Mouse (Mus musculus): ENCODE data around the gene Ttc24.
A peak's percentile ranks its signal among the peaks of the same experiment; 100 is the strongest.

Ttc24 gene

DNA sequence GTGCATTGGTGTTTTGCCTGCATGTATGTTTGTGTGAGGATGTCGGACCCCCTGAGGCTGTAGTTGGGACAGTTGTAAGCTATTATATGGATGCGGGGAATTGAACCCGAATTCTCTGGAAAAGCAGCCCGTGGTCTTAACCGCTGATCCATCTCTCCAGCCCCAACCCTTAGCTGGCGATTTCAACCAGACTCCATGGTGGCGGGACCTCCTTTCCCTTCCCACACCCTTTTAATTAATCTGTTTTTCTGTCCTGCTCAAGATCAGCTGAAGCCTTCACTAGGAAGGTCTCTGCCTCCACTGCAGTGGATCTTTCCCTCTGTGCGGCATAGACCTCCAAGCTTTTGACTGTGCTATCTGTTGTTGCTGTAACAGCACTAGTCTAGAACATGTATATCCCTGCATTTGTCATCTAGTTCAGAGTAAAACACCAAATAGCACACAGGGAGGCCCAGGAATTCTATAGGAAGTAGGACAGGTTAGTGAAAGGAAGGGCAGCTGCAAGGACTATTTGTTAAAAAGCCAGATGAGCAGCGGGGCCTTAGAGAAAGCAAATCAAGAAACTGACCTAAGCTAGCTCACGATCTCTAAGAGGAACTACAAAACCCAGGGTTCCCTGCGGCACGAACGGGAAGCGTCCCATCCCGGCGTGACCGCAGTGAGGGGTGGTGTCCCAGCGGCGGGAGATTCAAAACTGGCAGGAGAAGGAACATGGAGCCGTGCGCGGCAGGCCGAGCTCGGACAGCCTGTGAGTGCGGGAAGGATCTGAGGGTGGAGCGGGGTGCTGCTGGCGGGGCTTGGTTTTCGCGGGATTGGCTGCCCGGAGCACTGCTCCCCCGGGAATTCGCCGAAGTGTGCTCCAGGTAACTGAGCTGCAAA is 3.5 kb upstream of the Ttc24 start, which contains the start of gene Iqgap3:
TSS of gene Iqgap3 (plus strand) at position 627 of the 879 bp plus-strand sequence.
- peak; percentile 89 to 94 for DNase-seq (ENCODE audit: inconsistent age in 2 of 2, low spot score in 1 of 2)

DNA sequence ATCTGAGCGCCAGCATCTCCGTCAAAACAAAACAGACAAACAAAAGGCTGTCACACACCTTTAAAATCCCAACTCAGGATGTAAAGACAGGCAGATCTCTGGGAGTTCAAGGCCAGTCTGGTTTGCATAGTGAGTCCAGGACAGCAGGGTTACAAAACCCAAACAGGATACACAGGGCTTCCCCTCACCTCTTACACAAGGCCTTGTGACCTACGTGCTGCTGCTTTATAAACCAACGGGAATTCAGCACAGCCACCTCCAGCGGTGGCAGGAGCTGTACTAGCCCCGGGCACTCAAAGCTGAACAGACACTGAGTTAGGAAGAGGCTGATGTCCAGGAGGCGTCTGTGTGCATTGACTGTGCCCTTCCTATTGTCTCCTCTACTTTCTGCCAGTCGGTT is 663 bp downstream of the Ttc24 start:
- DNase-seq (ENCODE audit: inconsistent age in 2 of 2, low spot score in 1 of 2): no peak

DNA sequence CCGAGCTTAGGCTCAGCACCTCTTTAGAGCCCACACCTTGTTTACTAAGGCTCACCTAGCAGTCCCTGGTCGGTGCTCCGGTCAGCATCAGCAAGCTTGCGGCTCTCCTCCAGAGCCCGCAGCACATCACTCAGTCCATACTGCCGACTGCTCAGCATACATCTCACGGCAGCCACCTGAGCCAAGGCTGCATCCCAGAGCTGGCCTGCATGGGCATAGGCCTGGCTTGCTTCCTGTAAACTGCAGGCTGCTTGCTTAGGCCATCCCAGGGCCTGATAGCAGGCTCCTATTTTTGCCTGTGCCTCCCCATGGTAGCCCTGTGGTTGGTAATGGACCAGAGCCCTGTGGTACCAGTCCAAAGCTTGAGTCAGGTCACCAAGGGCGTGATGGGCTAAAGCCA is 3.3 kb downstream of the Ttc24 start:
- no peak for DNase-seq (ENCODE audit: inconsistent age in 2 of 2, low spot score in 1 of 2)

DNA sequence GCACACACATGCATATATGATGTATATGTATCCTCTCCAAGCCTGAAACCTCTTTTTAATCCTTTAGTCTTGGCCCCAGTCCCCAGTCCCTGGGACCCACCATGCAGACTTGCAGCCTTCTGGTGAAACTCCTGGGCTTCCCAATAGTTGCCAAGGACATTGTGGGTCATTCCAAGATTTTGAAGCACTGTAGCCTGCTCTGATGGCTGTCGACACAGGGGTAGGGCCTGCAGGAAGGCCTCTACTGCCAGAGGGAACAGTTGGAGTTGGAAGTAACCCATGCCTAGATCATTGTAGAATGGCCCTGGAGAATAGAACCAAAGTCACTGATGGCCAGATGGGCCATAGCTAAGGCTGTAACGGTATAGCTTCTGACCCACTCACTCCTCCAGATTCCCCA is 3.8 kb downstream of the Ttc24 start:
- DNase-seq (ENCODE audit: inconsistent age in 2 of 2, low spot score in 1 of 2): no peak

DNA sequence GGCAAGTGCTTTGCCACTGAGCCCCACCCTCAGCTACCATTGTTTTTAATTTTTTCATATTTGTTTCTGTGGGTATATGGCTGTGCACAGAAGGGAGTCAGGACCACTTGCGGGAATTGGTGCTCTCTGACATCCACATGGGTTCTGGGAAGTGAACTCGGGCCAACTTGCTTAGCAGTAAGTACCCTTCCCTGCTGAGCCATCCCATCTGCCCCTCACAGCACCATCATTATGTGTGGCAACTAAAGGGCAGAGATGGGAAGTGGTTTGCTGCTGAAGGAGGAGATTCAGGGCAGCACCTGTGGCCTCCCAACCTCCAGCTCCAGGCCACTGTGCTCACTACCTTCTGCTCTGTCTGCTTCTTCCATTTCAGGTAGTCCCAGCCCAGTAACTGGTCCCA is 4.5 kb downstream of the Ttc24 start:
- DNase-seq (ENCODE audit: inconsistent age in 2 of 2, low spot score in 1 of 2): no peak

DNA sequence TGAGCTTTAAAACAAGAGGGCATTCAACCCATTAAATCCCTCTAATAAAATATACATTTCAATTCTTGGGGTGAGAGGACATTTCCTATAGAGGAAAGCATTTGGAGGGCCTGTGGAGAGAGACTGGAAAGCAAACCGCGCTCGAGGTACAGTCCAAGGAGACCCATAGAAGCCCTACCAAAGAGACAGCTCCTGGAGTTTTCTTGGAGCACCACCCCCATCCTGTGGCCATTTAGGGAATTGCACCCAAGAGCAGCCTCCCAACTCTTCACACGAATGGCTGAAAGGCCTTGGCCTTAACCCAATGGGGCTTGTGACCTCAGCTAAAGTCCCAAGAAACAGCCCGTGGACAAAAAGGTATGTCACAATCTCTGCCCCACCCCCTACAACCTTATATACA is 6.3 kb downstream of the Ttc24 start:
- peak; percentile 83 to 96 for DNase-seq (ENCODE audit: inconsistent age in 2 of 2, low spot score in 1 of 2)

DNA sequence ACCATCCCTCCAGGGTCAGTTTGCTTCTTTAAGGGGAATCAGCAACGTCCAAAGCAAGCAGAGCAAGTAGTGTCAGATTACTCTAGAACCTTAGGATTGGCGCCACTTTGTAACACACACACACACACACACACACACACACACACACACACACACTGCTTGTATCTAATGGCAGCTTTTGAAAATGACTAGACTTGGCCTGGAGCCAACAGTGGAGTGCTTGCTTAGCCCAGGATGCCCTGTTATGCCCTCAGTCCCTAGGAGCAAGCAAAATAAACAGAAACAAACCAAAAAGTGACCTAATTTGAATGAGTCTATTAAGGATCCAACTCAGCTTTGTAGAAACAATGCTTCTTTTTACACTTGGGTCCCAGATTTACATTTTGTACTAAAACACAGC is 9.7 kb downstream of the Ttc24 start:
- DNase-seq (ENCODE audit: inconsistent age in 2 of 2, low spot score in 1 of 2): no peak

DNA sequence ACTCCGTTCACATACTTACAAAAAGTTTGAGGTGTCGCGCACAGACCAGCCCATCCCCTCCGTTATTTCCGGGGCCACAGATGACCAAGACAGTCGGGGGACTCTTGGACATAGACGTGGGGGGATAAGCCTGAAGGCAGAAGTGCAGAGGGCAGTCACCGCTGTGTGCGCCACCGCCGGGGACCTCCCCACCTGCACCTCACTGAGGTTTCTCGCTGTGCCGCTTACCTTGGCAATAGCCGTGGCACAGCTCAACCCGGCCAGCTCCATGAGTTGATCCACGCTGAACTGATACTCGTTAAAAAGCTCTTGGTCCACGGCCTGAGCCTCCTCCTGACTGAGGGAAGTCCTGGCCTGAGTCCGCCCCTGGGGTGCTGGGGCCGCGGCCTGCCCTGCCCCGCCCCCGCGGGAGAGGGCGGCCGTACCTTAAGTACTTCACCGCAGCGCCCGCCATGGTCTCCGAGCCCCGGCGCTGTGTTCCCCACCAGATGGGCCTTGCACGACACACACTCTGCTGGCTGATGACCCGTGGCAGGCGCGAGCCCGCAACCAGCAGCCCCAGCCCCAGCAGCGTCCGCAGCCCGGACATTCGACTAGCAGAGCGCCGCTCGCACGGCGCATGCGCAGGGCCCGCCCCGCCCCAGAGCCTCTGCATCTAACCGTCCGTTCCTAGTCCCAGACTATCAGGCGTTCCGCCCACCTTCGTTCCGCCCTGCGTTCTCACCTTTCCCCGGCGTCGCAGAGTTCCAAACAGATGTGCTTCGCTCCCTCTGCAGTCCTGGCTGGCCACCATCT is 20.0 kb downstream of the Ttc24 start, which contains the start of gene Naxe:
TSS of gene Naxe (minus strand) at position 594 of the 795 bp plus-strand sequence.
- DNase-seq (ENCODE audit: inconsistent age in 2 of 2, low spot score in 1 of 2): peak; percentile 91 to 96

DNA sequence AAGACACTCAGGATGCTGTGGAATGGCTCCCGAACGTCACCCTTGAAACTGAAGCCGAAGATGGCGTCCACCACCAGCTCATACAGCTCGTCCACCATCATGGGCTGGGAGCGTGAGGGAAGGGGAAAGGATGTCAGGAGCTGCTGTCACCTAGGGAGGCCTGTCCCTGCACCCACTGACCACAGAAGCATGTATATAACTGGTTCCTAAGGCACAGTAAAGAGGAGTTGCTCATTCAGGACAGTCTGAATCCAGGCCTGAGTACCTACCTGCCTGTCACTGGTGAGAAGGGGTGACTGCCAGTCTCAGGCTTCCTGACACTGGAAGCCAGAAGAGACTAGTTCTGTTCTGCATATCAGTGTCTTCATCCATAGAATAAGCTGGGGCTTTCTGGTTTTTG is 21.1 kb downstream of the Ttc24 start:
- no peak for DNase-seq (ENCODE audit: inconsistent age in 2 of 2, low spot score in 1 of 2)

DNA sequence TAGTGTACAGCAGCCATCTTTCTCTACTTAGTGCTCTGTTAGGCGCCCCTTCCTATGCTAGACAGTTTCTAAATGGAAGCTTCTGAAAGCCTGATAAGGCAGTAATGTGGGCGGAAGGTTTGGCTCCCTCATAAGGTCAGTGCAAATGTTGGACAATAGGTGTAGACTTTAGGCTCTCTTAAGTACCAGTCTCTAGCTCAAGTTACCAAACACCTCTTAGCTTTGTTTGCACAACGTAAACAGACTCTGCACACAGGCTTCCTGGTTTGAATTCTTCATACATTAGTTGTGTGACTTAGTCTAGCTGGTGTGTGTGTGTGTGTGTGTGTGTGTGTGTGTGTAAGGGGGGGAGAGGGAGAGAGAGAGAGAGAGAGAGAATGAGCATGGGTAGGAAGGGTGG is 28.6 kb downstream of the Ttc24 start:
- DNase-seq (ENCODE audit: inconsistent age in 2 of 2, low spot score in 1 of 2): no peak

DNA sequence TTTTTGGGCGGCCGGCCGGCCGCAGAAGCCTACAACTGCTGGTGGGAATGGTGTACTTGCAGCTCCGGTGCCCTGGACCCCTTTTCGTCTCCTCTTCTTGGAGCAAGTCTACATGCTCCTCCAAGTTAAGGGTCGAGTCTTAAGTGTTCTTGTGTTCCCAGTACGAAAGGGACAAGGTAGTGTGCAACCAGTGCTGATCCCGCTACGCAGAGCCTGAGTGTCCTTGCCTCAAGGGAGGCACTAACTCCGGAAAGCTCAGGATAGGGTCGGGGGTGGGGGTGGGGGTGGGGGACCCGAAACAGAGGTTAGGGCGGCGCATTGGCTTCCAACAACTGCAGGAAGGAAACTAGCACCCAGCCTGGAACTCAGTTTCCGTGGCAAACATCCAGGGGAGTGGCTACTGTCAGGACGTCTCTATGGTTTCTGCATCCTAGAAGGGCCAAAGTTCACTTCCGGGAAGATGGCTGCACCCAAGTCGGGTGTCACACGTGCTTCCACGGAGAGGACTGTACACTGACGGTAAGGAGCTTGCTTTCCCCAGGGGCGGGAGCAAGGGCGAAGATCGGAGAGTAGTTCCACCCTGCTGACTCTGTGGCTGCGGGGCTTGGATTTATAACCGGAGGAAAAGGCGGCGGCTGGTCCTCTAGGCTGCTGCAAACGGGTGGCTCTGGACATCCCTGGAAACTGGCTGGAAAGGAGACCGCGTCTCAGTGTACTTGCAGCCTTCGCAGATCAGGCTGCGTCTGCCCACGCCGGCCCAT is 35.3 kb downstream of the Ttc24 start, which contains the start of gene Gpatch4:
TSS of gene Gpatch4 (plus strand) at position 448 of the 761 bp plus-strand sequence.
- peak; percentile 87 to 97 for DNase-seq (ENCODE audit: inconsistent age in 2 of 2, low spot score in 1 of 2)

DNA sequence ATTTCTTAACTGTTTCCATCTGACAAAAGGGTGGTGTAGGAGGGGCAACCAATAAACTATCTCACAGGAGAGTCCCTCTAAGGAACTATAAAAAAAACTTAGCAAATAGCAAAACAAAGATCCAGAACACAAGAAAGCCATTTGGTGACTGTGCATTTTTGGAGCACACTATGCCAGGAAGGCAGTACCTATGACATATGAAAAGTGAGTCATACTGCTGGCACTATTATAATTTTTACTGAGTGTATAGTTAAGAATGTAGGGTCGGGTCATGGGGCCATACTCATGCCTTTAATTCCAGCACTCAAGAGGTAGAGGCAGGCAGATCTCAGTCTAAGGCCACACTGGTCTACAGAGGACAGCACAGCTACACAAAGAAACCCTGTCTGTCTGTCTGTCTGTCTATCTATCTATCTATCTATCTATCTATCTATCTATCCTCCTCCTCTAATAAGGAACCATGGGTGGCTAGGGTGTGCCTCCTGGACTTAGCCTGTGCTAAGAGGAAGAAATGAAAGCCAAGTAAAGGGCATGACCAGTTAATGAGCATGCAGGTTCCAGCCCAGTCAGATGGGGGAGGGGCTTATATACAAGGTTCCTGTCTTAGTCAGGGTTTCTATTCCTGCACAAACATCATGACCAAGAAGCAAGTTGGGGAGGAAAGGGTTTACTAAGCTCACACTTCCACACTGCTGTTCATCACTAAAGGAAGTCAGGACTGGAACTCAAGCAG is 42.4 kb downstream of the Ttc24 start:
- DNase-seq (ENCODE audit: inconsistent age in 2 of 2, low spot score in 1 of 2): no peak

DNA sequence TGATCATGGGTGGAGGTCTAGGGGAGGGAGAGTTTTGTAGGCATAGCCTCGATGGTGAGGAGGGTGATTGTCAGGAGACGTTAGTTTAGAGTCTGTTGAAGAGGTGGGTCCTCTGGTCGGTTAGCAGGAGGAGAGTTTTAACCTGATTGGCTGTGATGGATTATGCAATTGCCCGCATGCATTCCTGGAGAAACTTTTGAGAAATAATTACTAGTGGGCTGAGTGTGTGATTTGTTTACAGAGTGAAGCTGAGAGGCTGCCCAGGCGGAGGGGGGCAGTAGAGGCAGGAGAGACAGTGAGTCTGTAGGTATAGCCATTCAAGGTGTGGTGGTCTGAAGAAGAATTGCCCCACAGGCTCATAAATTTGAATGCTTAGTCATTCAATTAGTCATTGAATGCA is 44.6 kb downstream of the Ttc24 start:
- DNase-seq (ENCODE audit: inconsistent age in 2 of 2, low spot score in 1 of 2): no peak

DNA sequence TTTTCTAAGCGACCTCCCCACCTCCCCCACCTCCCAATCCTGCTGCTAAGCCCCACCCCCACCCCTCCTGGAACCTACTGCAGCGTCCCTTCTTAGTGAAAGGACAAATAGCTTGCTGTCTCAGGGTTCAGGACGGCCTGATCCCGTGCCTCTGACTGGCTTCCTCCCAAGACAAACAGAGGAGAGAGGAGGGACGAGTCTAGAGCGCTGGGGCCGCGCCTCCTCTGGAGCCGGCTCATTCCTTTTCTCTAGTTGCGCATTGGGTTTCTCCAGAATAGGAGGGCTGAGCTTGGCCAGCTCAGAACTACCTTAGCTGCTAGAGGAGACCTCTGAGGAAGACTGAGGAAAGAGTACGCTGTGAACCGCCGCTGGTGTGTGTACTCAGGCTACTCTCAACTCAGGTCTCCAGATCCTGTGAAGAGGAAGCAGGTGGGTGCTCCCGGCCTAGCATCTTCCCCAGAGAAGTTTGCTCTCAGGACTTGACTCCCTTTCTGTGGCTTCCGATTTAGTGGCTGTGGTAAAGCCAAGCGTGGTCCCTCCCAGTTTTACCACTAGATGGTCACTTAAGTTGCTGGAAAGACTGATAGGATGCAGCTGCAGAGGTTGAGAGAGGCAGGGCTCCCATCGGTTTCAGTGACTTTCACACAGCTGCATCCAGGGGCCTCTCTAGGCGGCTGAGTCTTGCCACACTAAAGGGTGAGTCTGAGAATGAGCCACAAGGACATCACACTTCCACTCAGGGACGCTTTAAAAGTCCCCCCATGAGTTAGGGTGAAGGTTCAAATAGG is 47.3 kb downstream of the Ttc24 start:
- DNase-seq (ENCODE audit: inconsistent age in 2 of 2, low spot score in 1 of 2): peak; percentile 74

DNA sequence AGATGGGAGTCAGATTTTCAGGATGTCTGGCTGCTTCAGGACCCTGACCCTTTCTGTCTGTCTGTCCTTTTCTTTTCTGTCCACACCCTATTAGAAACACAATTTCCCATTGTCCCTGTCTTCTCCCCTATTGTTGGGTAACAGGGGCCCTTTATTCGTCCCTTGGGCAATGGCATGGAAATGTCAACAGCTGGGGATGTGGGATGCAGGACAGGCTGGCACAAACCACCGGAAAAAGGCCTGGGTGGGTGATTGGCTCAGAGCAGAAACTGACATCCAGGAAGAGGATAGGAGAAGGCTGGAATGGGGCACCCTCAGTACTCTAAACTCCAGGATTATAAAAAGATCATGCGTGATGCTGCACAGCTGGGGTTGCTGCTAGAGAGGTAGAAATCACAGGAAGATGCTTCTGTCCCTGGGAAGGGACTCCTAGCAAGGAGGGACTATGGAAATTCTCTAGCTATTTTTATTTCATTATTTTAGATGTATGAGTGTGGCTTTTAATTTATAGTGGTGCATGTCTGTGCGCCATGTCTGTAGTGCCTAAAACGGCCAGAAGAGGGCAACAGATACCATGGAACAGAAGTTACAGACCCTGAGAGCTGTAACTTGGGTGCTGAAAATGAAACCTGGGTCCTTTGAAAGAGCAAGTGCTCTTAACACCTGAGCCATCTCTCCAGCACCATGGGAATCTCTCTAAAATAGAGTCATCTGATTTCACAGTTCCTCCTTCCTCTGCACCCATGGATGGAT is 50.5 kb downstream of the Ttc24 start, which contains the start of gene Hapln2:
TSS of gene Hapln2 (minus strand) at position 150 of the 753 bp plus-strand sequence.
- no peak for DNase-seq (ENCODE audit: inconsistent age in 2 of 2, low spot score in 1 of 2)

DNA sequence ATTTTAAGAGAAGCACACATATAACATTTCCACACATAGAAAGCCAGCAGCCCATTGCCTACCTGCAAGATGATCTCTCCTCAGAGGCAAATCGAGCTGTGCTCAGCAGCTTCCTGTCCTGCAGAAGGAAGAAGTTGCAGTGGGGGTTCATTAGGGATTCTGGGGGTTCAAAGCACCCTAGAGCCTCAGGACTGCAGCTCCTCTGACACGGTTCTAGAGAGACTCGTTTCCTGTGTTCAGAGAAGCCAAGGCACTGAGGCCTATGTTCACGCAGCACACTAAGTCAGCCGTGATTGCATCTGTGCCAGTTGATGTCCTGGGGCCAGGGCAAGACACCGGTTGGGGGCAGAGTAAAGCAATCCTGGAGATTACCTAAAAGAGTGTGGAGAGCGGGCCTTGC is 51.3 kb downstream of the Ttc24 start:
- DNase-seq (ENCODE audit: inconsistent age in 2 of 2, low spot score in 1 of 2): no peak

DNA sequence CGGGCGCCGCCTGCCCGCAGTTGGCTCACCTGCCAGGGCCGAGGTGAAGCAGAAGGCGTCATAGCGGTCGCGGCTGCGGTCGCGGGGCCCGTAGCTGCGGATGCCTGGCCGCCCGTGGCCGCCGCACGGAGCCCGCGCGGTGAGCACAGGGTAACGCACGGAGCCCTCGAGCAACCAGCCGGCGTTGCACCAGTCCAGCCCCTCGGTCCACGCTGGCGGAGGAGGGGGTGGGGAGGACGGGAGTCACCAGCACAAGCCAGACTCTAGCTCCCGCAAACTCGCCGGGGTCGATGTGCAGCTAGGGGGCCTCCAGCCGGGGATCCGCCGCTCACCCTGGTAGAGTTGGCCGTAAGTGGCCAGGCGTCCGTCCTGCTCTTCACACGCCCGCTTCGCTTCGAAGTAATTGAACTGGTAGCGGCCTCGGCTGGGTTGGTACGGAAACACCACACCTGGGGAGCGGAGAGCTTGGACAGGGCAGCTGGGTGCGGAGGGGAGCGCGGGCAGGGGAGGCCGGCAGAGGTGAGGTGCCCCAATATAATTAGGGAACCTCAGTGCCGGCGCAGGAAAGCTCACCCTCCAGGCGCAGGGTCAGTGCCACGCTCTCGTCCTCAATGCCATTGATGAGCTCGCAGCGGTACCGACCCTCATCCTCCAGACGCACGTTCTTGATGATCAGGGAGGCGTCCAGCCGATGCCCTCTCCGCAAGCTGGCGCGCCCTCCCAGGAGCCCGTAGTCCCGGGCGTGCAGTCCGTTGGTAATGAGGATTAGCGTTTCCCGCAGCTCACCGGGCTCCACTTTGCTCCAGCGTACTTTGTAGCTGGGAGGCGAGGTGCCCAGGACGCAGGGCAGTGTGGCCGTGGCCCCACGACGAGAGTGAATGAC is 54.7 kb downstream of the Ttc24 start:
- peak in 1 of 2 experiments; percentile 44 for DNase-seq (ENCODE audit: inconsistent age in 2 of 2, low spot score in 1 of 2)

Measured in adrenal gland, adult (tissue).